Mouse (Mus musculus): ENCODE data around the gene Zglp1. TPM values are rescaled to one million over a fixed set of nuclear protein-coding genes. Genes with fewer than 3 reads are reported as not detected.

Zglp1 gene
- polyA plus RNA-seq, 1 experiment from 2014 or later, result 1.3 TPM

GRCm38 (mm10) chr9:21031251-21031895, 35.5 kb downstream of the Zglp1 start:
- Histone ChIP-seq H3K36me3 (ENCODE audit: control insufficient read depth, insufficient read depth, low read length) (no peaks in the 10 kb centered on the region), H3K9me3 (ENCODE audit: control insufficient read depth, low read length) (no peaks in the 10 kb centered on the region), H3K27me3 (replicated peaks; ENCODE audit: control insufficient read depth, insufficient read depth, low read length) (peaks cover 51% of the 10 kb centered on the region), H3K4me2 (ENCODE audit: low read depth, low read length) (peak overlapping the region; percentile 97), H3K4me3 (ENCODE audit: low read length) (peak overlapping the region; percentile 62), H3K9ac (ENCODE audit: low read depth, low read length) (peak overlapping the region; percentile 59; the same call in 1 of the 2 replicates), H3K4me1 (ENCODE audit: control insufficient read depth, insufficient read depth, low read length) (peaks cover 43% of the 10 kb centered on the region), H3K27ac (ENCODE audit: low read length) (no peak overlapping the region)
- ATAC-seq, result peak; percentile 19
- WGBS, result under 1% methylated on average over 36 of the region's 36 CpGs

- Histone ChIP-seq H3K27me3 (replicated peaks; ENCODE audit: control insufficient read depth, insufficient read depth, low read length) (peaks cover 45% of the 10 kb centered on the region), H3K27ac (ENCODE audit: low read length) (no peak overlapping the region), H3K9ac (ENCODE audit: low read depth, low read length) (peak overlapping the region; percentile 8; the same call in 1 of the 2 replicates)
Observed at GRCm38 (mm10) chr9:21030781-21031250, 36.1 kb downstream of the Zglp1 start.

GRCm38 (mm10) chr9:21030055-21030600, 36.8 kb downstream of the Zglp1 start:
- H3K27me3 ChIP-seq (replicated peaks; ENCODE audit: control insufficient read depth, insufficient read depth, low read length), result peaks cover 38% of the 10 kb centered on the region
- peak overlapping the region; percentile 62 for H3K4me3 ChIP-seq (ENCODE audit: low read length)
- peak overlapping the region; percentile 97 for H3K4me2 ChIP-seq (ENCODE audit: low read depth, low read length)
- WGBS, result 26% methylated on average over 22 of the region's 22 CpGs
- H3K36me3 ChIP-seq (ENCODE audit: control insufficient read depth, insufficient read depth, low read length), result no peaks in the 10 kb centered on the region
- peak overlapping the region; percentile 60 for H3K9ac ChIP-seq (ENCODE audit: low read depth, low read length)
- peaks cover 43% of the 10 kb centered on the region for H3K4me1 ChIP-seq (ENCODE audit: control insufficient read depth, insufficient read depth, low read length)
- no peak for ATAC-seq
- H3K27ac ChIP-seq (ENCODE audit: low read length), result no peak overlapping the region
- no peaks in the 10 kb centered on the region for H3K9me3 ChIP-seq (ENCODE audit: control insufficient read depth, low read length)

More at GRCm38 (mm10) chr9:21030781-21031250, 36.1 kb downstream of the Zglp1 start:
- Histone ChIP-seq H3K9me3 (ENCODE audit: control insufficient read depth, low read length) (no peaks in the 10 kb centered on the region), H3K4me1 (ENCODE audit: control insufficient read depth, insufficient read depth, low read length) (peaks cover 43% of the 10 kb centered on the region), H3K4me3 (ENCODE audit: low read length) (peak overlapping the region; percentile 62), H3K36me3 (ENCODE audit: control insufficient read depth, insufficient read depth, low read length) (no peaks in the 10 kb centered on the region), H3K4me2 (ENCODE audit: low read depth, low read length) (peak overlapping the region; percentile 97)
- peak; percentile 75 for ATAC-seq
- under 1% methylated on average over 13 of the region's 13 CpGs for WGBS

GRCm38 (mm10) chr9:21029291-21030054, 37.4 kb downstream of the Zglp1 start, which contains the start of gene Icam4:
Gene Icam4, plus strand, starts transcription at chr9:21029373.
- peak; percentile 47 for ATAC-seq
- Histone ChIP-seq H3K9ac (ENCODE audit: low read depth, low read length) (peak within 1 kb of the TSS; percentile 60), H3K36me3 (ENCODE audit: control insufficient read depth, insufficient read depth, low read length) (no peaks in the 10 kb centered on the region), H3K9me3 (ENCODE audit: control insufficient read depth, low read length) (no peaks in the 10 kb centered on the region), H3K4me3 (ENCODE audit: low read length) (peak within 1 kb of the TSS; percentile 62), H3K27me3 (replicated peaks; ENCODE audit: control insufficient read depth, insufficient read depth, low read length) (peaks cover 32% of the 10 kb centered on the region), H3K4me2 (ENCODE audit: low read depth, low read length) (peak within 1 kb of the TSS; percentile 97), H3K4me1 (ENCODE audit: control insufficient read depth, insufficient read depth, low read length) (peaks cover 43% of the 10 kb centered on the region), H3K27ac (ENCODE audit: low read length) (no peak within 1 kb of the TSS)
- WGBS, result 2% methylated on average over 37 of the region's 37 CpGs

GRCm38 (mm10) chr9:21028560-21029110, 38.3 kb downstream of the Zglp1 start:
- Histone ChIP-seq H3K27ac (ENCODE audit: low read length) (no peak overlapping the region), H3K4me1 (ENCODE audit: control insufficient read depth, insufficient read depth, low read length) (peaks cover 42% of the 10 kb centered on the region), H3K4me3 (ENCODE audit: low read length) (no peak overlapping the region), H3K36me3 (ENCODE audit: control insufficient read depth, insufficient read depth, low read length) (no peaks in the 10 kb centered on the region), H3K9me3 (ENCODE audit: control insufficient read depth, low read length) (no peaks in the 10 kb centered on the region), H3K9ac (ENCODE audit: low read depth, low read length) (no peak overlapping the region), H3K4me2 (ENCODE audit: low read depth, low read length) (no peak overlapping the region), H3K27me3 (replicated peaks; ENCODE audit: control insufficient read depth, insufficient read depth, low read length) (peaks cover 27% of the 10 kb centered on the region)
- WGBS, result 66% methylated on average over 6 of the region's 6 CpGs
- no peak for ATAC-seq

GRCm38 (mm10) chr9:21027774-21028290, 39.1 kb downstream of the Zglp1 start:
- 61% methylated on average over 8 of the region's 8 CpGs for WGBS
- ATAC-seq, result no peak
- Histone ChIP-seq H3K27ac (ENCODE audit: low read length) (no peak overlapping the region), H3K4me3 (ENCODE audit: low read length) (no peak overlapping the region), H3K4me1 (ENCODE audit: control insufficient read depth, insufficient read depth, low read length) (peaks cover 37% of the 10 kb centered on the region), H3K9ac (ENCODE audit: low read depth, low read length) (no peak overlapping the region), H3K27me3 (replicated peaks; ENCODE audit: control insufficient read depth, insufficient read depth, low read length) (peaks cover 20% of the 10 kb centered on the region), H3K9me3 (ENCODE audit: control insufficient read depth, low read length) (no peaks in the 10 kb centered on the region), H3K4me2 (ENCODE audit: low read depth, low read length) (no peak overlapping the region), H3K36me3 (ENCODE audit: control insufficient read depth, insufficient read depth, low read length) (no peaks in the 10 kb centered on the region)

- Histone ChIP-seq H3K4me3 (ENCODE audit: low read length) (no peak overlapping the region), H3K27me3 (replicated peaks; ENCODE audit: control insufficient read depth, insufficient read depth, low read length) (peaks cover 11% of the 10 kb centered on the region), H3K27ac (ENCODE audit: low read length) (no peak overlapping the region), H3K9me3 (ENCODE audit: control insufficient read depth, low read length) (no peaks in the 10 kb centered on the region), H3K36me3 (ENCODE audit: control insufficient read depth, insufficient read depth, low read length) (no peaks in the 10 kb centered on the region), H3K4me2 (ENCODE audit: low read depth, low read length) (no peak overlapping the region), H3K4me1 (ENCODE audit: control insufficient read depth, insufficient read depth, low read length) (peaks cover 27% of the 10 kb centered on the region), H3K9ac (ENCODE audit: low read depth, low read length) (no peak overlapping the region)
- no peak for ATAC-seq
- 76% methylated on average over 12 of the region's 12 CpGs for WGBS
Observed at GRCm38 (mm10) chr9:21026849-21027248, 40.0 kb downstream of the Zglp1 start.

GRCm38 (mm10) chr9:21025258-21025810, 41.6 kb downstream of the Zglp1 start:
- Histone ChIP-seq H3K27ac (ENCODE audit: low read length) (no peak overlapping the region), H3K9me3 (ENCODE audit: control insufficient read depth, low read length) (no peaks in the 10 kb centered on the region), H3K4me2 (ENCODE audit: low read depth, low read length) (no peak overlapping the region), H3K4me1 (ENCODE audit: control insufficient read depth, insufficient read depth, low read length) (peaks cover 14% of the 10 kb centered on the region), H3K9ac (ENCODE audit: low read depth, low read length) (no peak overlapping the region), H3K27me3 (replicated peaks; ENCODE audit: control insufficient read depth, insufficient read depth, low read length) (peaks cover 7% of the 10 kb centered on the region), H3K36me3 (ENCODE audit: control insufficient read depth, insufficient read depth, low read length) (no peaks in the 10 kb centered on the region), H3K4me3 (ENCODE audit: low read length) (no peak overlapping the region)
- WGBS, result 53% methylated on average over 19 of the region's 19 CpGs
- no peak for ATAC-seq

Measured in intestine, embryonic 16.5 days (tissue).